Mouse (Mus musculus) left cerebral cortex, postnatal 4 days (tissue): ENCODE results near the gene Bcl2. TPM values are rescaled to one million over a fixed set of nuclear protein-coding genes. Genes with fewer than 3 reads are reported as not detected.
A peak's percentile ranks its signal among the peaks of the same experiment; 100 is the strongest.

Experiments used
- DNase-seq: peaks from one replicate; pipeline ENCODE4 v3.0.0-alpha.2; 2022
- intact Hi-C: fragments of 180-260 bp; cut with DNase I; formaldehyde crosslinking; loops from one replicate; pipeline ENCODE4 v1.15.1; 2025
- total RNA-seq, 2 experiments: library from RNA; stranded (reverse); gene quantifications; 2 replicates each; pipeline ENCODE4 v1.2.3; 2021

The Bcl2 gene
- total RNA-seq, 2 experiments from 2014 or later: 13.9 to 15.7 TPM

DNA sequence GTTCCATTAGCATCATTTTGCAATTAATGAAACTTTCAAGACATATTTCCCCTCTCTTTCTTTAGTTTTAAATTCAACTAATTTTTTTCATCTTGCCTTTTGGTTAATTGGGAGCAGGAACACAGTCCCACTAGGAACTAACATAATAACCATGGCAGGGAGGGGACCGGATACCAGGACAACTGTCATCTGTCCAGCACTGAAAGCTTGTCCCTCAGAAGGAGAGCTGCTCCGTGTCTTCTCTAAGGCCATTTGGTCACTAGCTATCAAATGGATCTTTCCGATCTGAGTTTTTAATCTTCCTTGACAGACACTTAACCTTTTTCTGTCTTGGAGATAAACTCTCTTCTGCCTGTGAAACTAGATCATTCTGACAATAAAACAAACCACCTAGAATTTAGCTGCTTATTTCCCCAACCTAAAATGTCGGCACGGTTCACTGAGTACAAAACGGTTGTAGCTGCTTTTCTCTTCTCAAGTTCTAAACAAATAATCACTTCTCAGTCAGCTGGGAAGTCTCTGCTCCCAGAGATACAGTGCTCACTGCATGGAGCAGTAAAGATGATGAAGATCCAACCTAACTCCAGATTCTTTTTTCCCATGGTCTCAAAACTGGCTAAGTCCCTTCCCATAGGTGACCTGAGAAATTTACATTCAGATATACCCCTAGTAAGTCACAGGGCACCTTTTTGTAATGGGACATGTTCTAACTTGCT, 34.1 kb downstream of the Bcl2 start:
- intact Hi-C loops: no loop called here
- no peak for DNase-seq

DNA sequence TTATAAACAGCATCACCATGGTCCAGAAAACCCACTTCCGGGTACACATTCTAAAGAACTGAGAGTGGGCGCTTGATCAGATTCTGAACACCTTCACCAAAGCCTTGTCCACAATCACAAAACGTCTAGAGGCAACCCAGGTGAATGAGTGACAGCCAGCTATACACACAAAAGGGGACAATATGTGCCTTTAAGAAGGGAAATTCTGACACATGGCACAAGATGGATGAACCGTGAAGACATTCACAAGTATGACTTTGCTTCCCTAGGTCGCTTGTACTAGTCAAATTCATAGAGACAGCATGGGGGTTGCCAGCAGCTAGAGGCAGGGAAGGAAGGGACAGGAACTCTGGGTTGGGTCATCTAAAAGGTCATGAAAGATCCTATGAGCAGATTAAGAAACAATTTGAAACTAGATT, 36.0 kb downstream of the Bcl2 start:
- no peak for DNase-seq
- intact Hi-C loops: no loop called here

DNA sequence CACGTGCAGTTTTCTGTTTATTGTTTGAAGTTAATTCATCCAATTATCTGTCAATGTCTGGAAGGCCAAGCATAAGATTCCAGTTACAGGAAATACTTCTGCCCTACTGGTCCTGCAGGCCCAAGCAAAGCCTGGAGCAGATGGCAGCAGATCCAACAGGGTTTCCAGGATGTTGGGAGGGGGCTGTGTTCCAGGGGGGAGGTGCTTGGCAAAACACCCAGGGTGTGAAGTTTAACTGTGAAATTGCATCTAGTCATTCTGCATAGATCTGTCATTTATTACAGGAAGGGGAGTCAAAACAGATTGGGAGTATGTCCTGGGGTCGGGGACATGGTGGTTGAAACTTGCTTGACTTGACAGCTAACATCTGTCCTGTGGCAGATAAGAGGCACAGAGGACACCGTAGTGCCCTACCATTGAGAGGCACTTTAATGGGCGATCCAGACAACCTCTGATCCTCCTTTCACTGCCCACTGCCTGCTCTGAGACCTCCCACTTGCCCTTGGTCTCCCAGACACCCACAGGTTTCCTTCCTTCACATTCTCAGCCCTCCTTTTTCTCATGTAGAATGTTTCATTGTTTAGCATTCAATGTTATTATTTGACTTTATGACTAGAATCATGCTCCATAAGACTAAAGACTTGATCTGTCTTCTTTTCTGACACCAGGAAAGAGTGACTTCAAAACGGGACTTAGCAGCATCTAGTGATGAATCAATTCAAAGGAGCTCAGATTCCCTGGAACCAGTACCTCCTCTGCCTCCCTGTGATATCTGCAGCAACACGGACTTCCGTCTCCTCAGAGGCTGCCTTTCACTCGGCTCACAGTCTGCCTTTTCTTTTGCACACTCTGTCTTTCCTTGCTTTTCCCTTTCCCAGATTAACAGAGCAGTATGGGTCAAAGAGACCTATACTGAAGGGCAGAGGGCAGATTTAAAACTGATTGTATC, 47.7 kb downstream of the Bcl2 start:
- intact Hi-C loops: no loop called here
- DNase-seq: peak; percentile 43

DNA sequence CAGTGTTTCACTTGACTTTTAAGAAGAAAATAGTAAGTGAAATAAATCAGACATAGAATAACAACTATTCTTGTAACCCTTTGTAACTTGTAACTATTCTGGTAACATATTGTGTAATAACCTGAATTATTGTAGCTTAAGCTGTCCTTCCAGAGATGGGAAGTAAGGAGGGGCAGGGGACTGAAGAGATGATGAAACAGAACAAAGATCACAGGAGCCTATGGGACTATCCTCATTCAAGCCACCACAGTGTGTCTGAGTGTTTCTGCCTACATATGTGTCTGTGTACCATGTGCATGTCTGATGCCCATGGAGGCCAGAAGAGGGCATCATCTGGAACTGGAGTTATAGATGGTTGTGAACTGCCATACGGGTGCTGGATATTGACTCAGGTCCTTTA, 49.1 kb downstream of the Bcl2 start:
- intact Hi-C loops: no loop called here
- no peak for DNase-seq

DNA sequence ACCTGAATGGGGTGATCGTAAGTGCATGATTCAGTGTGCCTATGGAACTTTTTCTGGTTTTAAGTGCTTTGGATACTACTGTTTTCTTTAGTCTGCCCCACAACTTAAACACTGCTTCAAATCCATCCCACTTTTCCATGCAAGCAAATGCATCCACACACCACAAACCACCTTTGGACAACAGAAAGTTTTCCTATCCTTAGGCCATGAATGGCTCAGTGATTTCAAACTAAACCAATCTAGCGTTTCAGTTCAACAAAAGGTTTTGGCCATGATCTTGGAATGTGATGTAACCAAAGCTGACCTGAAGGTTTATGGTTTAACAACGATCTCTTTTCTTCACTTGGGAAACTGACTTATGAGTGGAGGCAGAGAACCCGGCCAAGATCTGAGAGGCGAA, 51.6 kb downstream of the Bcl2 start:
- no peak for DNase-seq
- intact Hi-C loops: no loop called here

DNA sequence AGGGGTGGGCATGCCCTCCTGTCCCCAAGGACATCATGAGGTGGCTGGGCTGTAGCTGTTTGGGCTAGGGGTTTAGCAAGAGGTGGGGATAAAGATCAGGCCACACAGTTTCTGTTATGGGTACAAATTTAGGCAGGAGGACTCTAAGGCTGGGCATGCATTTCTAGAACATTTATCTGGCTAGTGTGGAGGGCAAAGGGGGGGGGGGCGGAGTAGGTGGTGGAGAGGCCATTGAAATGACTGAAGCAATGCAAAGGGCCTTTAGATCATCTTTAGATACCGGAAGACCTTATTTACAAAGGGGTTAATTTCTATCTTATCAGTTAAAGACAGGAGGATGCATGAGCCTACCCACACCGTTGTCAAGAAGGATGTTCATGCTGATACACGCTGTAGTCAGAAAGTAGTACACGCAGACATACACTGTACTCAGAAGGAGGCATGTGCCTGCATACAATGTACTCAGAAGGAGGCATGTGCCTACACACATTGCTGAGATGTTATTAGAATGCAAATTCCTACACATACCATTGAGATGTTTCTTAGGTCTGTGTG, 55.7 kb downstream of the Bcl2 start:
- intact Hi-C loops: no loop called here
- no peak for DNase-seq

DNA sequence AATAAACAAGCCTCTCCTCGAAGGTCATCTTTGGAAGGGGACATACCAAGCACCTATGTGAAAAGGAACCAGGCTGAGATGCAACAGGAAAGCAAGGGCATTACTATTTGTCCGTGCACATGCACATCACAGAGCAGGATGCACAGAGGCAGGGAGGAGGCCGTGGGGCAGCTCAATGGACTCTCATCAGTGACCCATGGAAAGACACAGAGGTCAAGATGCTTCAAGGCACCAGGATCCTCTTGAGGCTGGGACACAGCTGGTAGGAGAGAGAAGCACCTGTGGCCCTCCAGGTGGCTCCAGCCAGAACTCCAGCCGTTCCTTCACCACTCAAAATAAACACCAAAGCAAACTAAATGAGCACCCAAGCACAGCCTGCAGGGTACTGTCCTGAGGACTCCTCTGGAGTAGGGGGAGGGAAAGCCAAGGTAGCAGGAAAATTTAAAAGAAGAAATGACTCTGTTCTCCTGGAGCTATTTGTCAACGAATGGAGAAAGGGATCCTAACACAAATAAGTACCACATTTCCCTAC, 57.8 kb downstream of the Bcl2 start:
- no peak for DNase-seq
- intact Hi-C loops: no loop called here

DNA sequence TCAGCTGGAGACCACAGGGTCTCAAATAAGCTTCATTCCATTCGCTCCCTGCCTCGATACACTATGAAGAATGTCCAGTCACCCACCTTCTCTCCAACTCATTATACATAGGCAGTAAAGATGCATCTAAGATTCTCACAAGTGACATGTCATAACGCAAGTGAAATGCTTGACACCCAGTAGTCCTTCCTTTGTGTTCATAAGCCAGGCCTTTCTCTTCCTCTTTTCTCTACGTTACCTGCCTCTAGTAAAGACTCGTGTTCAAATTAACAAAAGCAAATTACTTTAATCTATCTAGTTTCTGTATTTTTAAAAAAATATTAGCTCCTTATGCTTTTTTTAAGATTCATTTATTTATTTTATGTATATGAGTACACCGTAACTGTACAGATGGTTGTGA, 59.8 kb downstream of the Bcl2 start:
- intact Hi-C loops: no loop called here
- no peak for DNase-seq

DNA sequence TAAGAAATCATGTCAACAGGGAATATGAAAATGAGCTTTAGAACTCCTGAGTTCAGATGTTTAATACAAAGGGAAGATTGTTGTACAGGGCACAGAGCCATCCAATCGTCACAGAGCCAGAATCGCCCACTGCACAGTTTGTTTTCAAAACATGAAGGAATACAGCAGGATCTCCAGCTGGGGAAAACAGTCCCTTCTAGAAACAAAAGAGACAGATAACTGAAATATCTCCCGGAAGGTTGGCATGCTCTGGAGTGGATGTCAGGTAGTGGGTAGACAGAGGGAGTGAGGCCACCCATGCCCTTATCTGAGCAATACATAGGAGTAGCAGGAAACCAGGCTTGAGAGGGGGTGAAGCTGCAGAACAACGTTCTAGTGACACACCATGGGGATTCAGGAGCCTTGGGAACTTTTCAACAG, 60.6 kb downstream of the Bcl2 start:
- DNase-seq: no peak
- intact Hi-C loops: no loop called here

DNA sequence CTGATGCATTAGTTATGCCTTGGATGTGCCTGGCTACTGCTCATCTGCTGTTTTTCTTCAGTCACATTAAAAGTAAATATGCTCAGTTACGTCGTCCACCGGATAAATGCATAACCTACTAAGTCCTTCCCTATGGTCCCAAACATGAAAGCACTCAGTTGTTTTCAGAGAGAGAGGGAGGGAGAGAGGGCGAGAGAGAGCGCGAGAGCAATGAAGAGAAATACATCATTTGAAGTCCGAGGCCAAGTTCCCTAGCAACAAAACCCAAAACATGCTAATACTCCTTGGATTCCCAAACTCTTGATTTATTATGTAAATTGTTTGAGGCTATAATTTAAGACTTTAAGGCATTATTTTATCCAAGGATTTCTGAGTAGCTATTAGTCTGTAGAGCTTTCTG, 62.9 kb downstream of the Bcl2 start:
- intact Hi-C loops: no loop called here

DNA sequence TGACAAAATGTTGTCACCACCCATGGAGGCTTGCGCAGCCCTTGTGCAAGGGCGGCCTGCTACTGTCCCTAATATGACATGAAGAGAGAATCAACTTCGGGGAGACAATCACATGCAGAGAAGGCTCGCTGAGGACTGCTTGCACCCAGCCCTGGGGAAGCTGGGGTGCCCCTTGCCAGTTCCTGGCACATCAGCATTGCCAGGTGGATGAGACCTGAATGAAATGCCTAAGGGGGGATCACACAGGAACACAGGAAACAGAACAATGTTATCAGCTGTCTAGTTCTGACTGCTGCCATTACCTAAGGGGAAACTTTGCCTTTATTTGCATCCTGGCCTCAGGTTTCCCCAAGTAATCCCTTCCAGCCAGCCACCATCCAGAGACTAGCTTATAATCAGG, 63.6 kb downstream of the Bcl2 start:
- no peak for DNase-seq
- intact Hi-C loops: no loop called here

More for the DNA sequence above, 62.9 kb downstream of the Bcl2 start:
- no peak for DNase-seq

DNA sequence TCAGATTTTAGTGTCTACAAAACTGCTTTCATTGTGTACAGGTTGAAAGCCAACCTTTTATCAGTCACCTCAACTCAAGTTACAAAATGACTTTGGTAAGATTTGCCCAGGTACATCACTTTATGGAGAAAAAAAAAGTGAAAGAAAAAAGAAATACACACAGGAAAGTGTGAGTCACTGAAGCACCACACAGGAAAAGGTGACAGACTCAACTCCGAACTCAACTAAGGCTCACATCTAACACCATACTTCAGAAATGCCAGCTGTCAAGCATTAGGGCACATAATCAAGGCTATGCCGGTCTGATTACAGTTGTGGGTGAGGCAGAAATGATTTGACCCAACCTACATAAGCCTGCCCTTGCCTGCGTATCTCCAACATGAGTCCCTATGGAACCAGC, 66.7 kb downstream of the Bcl2 start:
- no peak for DNase-seq
- intact Hi-C loops: no loop called here

DNA sequence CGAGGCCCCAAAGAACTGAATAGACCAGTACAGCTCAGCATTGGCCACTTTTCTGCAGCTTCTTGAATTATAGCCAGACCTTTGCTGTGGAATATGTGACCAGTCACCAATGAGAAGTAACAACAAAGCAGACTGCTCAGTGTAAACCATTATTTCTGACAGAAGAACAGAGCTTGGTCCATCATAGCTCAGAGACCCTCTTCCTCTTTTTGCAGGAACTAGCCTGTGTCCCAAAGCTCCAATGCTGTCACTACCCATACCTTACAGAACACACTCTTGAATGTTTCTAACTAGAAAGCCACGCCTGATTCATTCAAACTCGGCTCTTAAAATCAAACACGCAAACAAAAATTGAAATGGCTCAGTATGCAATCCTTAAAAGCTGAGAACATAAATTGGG, 69.5 kb downstream of the Bcl2 start:
- intact Hi-C loops: no loop called here
- no peak for DNase-seq

DNA sequence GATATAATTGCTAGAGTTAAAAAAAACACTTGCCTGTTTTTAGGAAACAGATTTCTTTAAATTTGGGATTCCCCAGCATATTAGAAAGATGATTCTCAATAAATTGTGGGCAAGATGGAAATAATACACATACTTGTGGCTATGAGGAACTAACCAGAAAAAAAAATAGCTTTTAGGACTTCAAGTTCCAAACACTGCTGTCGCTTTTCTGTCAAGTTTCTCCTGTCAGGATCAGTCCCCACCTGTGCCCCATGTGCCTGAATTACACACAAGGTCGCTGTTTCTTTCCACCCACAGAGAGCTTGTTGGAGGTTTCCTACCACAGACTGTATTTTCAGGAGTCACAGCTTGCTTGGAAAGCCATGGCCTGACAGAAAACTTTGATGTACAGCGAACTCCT, 70.5 kb downstream of the Bcl2 start:
- DNase-seq: no peak
- intact Hi-C loops: no loop called here

DNA sequence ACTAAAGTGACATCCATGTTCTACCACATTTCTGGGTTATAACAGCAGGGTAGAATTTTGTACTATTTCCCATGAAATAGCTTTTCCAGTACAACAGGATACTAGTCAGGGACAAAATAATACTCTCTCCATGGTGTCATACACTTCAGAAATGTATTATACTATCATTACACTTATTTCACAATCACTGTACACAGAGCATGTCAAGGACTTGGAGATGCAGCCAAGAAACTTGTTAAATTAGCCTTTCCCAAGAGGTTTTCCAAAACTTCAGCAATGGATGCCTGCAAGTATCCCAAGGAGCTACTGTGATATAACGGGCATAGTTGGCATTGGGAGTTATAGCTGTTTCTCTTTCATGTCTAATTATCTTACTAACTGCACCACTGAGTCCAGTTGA, 73.5 kb downstream of the Bcl2 start:
- intact Hi-C loops: no loop called here
- DNase-seq: no peak

DNA sequence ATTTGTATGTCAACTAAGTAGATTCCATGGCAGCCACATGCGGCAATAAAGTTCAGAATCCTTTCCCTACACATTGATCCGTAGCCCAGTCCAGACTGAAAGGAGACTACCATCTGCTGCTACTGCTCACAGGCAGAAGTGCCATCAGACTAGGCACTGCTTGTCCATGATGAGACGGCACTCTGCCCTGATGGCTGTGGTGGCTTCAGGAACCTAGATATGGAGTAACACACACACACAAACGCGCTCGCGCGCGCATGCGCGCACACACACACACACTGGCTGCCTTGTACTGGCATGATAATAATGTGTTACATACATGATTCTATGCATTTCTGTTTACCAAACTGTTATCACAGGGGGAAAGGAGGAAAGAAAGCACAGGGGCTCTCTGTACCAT, 76.4 kb downstream of the Bcl2 start:
- intact Hi-C loops: no loop called here
- DNase-seq: no peak

DNA sequence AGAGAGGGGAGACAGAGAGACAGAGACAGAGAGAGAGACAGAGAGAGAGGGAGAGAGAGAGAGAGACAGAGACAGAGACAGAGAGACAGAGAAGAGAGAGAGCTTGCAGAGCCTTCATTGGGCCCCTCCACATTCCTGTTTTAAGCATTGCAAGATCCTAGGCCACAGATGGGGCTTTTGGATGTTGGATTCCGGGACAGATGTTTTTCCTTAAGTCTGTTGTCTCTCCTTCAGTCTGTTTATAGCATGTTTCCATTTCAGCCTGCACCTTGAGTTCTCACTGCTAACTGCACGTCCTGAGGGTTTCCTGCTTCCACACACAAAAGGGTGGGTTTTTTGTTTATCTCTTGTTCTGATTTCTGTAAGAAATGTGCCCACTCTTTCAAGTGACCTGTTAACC, 77.4 kb downstream of the Bcl2 start:
- DNase-seq: no peak
- intact Hi-C loops: no loop called here

DNA sequence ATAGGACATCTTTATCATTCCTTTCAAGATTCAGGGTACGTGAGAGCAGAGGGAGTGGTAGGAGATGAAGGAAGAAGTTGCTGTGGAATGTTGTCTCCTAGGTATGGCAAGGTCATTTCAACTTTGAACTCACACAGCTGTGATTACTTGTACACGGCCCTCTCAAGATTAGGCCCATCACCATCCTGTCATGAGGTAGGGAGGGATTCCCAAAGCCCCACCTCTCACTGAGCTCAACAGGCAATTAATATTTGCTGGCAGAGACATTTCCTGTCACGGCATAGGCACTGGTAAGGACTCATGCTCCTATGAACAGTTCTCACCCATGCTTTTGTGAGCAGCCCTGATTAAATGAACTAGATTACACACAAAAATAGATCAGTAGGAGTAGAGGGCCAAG, 80.9 kb downstream of the Bcl2 start:
- no peak for DNase-seq
- intact Hi-C loops: no loop called here

DNA sequence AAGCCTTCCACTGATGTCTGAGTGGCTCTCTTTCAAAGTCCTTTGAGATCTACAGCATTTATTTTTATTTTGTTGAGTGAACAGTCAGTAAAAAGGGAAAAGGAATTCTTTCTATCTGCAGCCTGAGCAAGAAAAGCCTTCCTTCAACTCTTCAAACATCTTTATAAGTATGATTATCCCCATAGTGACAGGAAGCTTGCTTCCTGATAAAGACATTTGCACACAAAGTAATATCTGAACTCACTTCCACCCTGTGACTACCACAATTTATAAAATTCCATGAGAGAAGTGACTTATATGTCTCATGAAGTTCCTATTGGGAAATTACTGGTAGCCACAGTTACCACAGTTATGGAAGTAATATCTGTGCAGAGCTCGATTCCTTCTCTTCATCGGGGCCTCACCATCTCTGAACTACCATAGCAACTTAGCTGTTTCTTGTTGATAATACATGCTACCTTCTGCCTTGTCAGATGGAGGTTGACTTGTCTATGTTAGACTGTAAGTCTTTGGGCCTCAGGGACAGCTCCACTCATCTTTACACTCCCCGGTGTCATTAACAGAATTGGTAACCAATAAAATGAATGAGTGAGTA, 82.1 kb downstream of the Bcl2 start:
- intact Hi-C loops: no loop called here
- DNase-seq: no peak

DNA sequence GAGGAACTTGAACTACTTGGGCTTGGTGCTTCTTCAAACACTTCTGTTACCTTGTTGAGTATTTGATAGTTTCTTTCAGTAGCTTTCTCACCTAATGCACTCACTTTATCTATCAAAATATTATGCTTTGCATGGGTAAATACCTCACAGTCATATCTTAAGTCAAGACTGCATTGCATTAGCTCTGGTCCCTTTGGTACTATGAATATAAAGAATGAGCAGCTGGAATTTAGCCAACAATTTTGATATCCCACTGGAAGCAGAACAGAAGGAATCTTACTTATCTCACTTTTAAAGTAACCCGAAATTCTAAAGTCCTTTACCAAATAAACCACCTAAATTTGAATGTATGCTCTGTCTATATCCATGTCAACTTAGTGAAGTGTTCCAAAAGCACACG, 83.1 kb downstream of the Bcl2 start:
- no peak for DNase-seq
- intact Hi-C loops: no loop called here
